Mouse (Mus musculus) heart, adult 9 months (tissue): ENCODE measurements around the gene Tulp2.
A peak's percentile ranks its signal among the peaks of the same experiment; 100 is the strongest.
"Not testable (repeated sequence)": the region's sequence is repeated elsewhere in the genome, so short reads cannot be mapped to it uniquely, and the experiment has no call there.

Source experiments
- DNase-seq, 2 experiments: peaks; one replicate each; pipeline ENCODE4 v3.0.0; 2022; ENCODE audit warnings: low spot score in 2 of 2

The Tulp2 gene

DNA sequence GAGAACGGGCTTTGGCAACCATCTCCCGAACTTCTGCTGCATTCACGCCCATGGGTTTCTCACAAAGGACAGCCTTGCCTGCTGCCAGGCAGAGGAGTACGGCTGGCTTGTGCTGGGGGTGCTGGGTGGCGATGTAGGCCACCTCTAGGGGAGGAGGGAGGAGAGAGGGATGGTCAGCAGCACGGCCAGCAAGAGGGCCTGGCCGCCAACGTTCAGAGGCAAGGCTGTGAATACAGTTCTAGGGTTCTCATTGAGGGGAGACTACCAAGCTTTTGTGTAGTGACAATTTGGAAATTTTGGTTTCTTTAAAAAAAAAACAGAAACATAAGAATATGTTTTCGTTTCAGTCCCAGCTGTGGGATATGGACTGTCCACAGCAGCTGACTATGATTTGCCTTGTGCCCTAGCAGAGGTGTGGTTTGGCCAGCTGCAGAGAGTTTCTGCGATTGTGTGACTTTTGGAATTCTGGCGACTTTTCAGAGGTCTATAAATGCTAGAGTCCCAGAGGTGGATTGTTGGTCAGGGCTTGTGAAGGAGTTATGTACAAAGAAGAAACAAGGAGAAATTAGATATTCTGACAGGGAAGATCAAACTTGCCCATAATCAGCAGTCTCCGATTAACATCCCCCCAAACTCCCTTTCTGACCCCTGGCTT, 5.2 kb downstream of the Tulp2 start, which contains the start of gene Gm45808:
Gene Gm45808 (minus strand): TSS at position 51 of the 655 bp plus-strand sequence.
- no peak for DNase-seq

- no peak for DNase-seq
Observed at GRCm38 (mm10) chr7:45487861-45488292, 6.2 kb downstream of the Tulp2 start.

GRCm38 (mm10) chr7:45488293-45489204, 6.9 kb downstream of the Tulp2 start, which contains the start of gene Dhdh:
TSS of gene Dhdh (minus strand) at chr7:45488805.
- DNase-seq, result peak; percentile 74 to 75

DNA sequence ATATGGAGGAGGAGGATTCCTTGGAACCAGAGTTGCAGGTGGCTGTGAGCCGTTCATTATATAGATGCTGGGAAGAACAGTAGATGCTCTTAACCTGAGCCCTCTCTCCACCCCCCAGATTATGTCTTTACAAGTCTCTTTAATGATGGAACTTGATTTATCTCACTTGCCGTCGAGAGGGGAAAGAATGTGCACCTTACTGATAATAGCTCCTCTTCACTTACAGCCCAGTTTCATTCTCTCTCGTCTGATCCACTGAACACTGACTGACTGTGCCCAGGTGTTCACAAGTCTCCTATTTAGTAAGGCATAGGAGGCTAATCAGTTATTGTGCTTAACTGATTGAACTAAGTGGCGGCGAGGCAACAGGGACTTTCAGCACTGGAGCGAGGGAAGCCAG, 7.9 kb downstream of the Tulp2 start:
- no peak for DNase-seq

- no peak for DNase-seq
Observed at GRCm38 (mm10) chr7:45490822-45491221, 9.1 kb downstream of the Tulp2 start.

- DNase-seq, result no peak
Observed at GRCm38 (mm10) chr7:45491264-45491663, 9.6 kb downstream of the Tulp2 start.

GRCm38 (mm10) chr7:45492225-45492844, 10.7 kb downstream of the Tulp2 start:
- no peak for DNase-seq

DNA sequence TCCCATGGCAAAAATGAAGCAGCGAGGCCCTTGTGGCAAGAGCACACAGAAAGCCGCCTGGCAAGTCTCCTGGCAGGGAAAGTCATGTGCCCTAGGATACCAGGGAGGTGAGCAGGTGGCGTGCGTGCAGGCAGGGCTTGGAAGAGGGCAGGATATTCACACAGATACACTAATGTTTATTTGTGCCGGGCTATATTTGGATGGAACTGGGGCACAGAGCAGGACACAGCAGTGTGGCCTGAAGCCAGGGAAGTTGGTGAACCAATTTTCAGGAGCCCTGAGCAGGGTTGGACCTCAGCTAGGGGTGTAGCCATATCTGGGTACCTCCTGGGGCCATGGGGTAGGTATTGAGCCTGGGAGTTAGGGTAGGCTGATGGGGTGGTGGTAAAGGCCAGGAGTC, 11.3 kb downstream of the Tulp2 start:
- peak; percentile 46 to 56 for DNase-seq

- no peak for DNase-seq
Observed at GRCm38 (mm10) chr7:45494548-45494947, 12.9 kb downstream of the Tulp2 start.

- no peak for DNase-seq
Observed at GRCm38 (mm10) chr7:45498427-45498826, 16.8 kb downstream of the Tulp2 start.

DNA sequence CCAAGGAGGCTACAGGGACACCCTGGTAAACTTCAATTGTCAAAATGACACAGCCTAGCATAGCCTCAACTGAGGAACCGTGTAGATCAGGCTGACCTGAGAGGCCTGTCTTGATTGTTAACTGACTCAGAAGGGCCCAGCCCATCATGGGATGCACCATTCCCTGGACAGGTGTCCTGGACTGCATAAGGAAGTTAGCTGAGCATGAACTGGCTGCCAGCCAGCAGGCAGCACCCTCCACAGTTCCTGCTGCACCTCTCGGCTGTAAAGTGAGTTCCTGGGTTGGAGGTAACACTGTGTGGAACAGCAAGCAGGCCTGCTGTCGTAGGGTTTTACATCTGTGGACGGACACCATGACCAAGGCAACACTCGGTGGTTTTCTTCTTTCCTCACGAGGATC, 25.9 kb downstream of the Tulp2 start:
- DNase-seq, result no peak

GRCm38 (mm10) chr7:45508561-45508960, 26.9 kb downstream of the Tulp2 start:
- DNase-seq, result no peak

GRCm38 (mm10) chr7:45509181-45509882, 27.7 kb downstream of the Tulp2 start:
- DNase-seq, result no peak

- peak; percentile 93 to 96 for DNase-seq
Observed at GRCm38 (mm10) chr7:45509912-45510787, 28.5 kb downstream of the Tulp2 start, which contains the start of gene Nucb1. TSS of gene Nucb1 (minus strand) at chr7:45510406.

DNA sequence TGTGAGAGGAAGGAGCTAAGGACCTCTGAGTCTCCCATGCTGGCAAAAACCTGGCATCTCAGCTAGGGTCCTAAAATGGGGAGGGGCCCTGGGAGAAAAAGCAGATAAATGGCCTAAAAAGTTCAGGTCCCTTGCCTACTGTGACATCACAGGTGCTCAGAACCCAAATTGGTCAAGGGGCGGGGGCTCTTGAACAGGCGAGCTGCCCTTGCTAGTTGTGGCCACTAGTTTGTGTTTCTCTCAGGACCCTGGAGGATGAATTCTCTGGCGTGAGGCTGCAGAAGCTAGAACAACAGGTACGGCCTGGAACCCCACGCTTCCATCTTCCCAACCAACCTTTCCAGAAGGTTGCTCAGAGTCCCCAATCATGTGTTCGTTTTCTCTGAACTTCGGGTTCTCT, 32.7 kb downstream of the Tulp2 start:
- DNase-seq, result no peak

DNA sequence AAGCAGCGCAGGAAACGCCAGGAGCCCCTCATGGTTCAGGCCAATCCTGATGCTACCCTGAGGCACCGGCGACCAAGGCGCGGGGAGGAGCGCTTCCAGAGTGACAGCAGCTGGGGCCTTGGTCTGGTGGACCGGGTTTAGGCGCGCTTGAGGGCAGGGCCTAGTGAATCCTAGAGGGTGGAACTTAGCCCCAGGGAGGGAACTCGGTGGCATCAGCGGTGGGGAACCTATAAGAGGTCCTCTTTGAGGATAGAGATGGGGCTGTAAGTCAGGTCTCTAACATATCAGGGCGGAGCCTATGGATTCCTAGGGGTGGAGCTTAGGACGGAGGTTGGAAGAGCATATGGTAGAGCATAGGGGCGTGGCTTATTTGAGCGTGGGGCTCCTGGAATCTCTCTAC, 33.8 kb downstream of the Tulp2 start:
- DNase-seq, result no peak

DNA sequence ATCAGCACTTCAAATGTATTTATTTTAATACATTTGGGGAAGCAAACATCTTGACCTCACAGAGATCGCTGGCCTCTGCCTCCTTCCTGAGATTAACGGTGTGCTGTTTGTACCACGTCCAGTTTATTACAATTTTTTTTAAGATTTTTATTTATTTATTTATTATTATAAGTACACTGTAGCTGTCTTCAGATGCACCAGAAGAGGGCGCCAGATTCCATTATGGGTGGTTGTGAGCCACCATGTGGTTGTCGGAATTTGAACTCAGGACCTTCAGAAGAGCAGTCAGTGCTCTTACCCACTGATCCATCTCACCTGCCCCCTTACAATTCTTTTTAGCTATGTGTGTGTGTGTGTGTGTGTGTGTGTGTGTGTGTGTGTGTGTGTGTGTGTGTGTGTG, 35.2 kb downstream of the Tulp2 start:
- not testable (repeated sequence) for DNase-seq

DNA sequence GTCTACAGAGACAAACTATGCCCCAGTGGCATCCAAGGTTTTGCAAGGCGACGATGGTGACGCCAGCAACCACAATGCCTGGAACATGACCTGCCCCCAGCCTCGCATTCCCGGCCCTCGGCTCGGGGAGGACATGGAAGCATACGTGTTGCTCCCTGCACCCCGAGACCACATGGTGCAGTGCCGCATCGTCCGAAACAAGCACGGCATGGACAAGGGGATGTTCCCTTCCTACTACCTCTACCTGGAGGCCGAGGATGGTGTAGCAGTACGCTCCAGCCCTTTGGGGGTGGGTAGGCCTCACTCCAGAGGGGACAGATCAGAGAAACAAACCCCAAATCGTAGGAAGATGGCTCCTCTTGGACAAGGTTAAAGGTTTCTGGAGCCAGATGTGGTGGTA, 36.9 kb downstream of the Tulp2 start:
- DNase-seq, result no peak

DNA sequence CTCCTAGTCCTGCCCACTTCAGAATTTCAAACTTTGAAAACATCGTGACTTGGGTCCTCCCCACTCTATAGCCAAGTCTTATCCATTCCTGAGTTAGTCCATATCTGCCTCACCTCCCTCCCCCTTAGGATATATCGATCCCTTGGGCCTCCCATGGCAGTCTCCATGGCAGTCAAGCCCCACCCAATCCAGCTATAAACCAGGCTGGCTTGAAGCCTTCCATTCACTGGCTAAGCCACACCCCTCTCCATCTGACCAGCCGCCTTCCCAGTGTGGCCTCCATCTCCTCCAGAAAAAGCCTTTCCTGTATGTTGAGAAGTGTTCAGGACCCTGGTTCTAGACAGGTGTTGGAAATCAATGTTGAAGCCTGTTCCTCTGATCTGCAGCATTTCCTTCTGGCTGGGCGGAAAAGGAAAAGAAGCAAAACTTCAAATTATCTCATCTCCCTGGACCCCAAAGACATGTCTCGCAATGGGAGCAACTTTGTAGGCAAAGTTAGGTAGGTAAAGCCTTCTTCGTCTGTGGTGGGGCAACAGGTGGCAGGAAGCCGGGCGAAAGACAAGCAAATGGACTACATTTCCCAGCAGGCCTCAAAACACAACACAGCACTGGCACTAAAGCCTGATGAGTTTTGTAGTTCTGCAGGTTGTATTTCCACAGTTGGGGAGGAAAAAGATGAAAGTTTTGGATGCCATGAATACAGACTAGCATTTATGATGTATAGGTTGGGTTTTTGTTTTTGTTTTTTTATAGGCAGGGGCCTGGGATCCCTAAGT, 37.9 kb downstream of the Tulp2 start:
- no peak for DNase-seq

GRCm38 (mm10) chr7:45520605-45521004, 38.9 kb downstream of the Tulp2 start:
- DNase-seq, result no peak
